In genomic region chr13:40885935-40886642, GRCm38 (mm10) we compare ENCODE assay signal across 10 mouse cellular contexts. TPM values are rescaled to one million over a fixed set of nuclear protein-coding genes. Genes with fewer than 3 reads are reported as not detected.
DNase-seq lines count a peak whose midpoint lies in the region; ATAC-seq and TF ChIP-seq lines count a peak whose summit lies in the region.
"Had no signal": no experiment of that assay in that cellular context is flagged by ENCODE, and none has a peak within 500 bp of the region (broad histone marks: within the 10 kb centered on the region; RNA-seq: fewer than 3 reads in every experiment).

No protein-coding gene starts in this region.

- H3K27me3 ChIP-seq in forebrain, embryonic 16.5 days (replicated peaks; ENCODE audit: control insufficient read depth, insufficient read depth, low read length), result no peaks in the 10 kb centered on the region
- H3K27me3 ChIP-seq in liver, embryonic 14.5 days (ENCODE audit: control insufficient read depth, insufficient read depth, low read length), result peaks cover 8% of the 10 kb centered on the region
- peaks cover 8% of the 10 kb centered on the region; the same call in 1 of the 2 replicates for H3K27me3 ChIP-seq in thymus, adult 2 months (ENCODE audit: control insufficient read depth, insufficient read depth, low read length)

- no peaks in the 10 kb centered on the region for H3K36me3 ChIP-seq in forebrain, embryonic 16.5 days (ENCODE audit: control insufficient read depth, insufficient read depth)
- H3K36me3 ChIP-seq in liver, embryonic 14.5 days (replicated peaks; ENCODE audit: control insufficient read depth, insufficient read depth, low read depth), result no peaks in the 10 kb centered on the region
- no peaks in the 10 kb centered on the region for H3K36me3 ChIP-seq in thymus, adult 2 months (ENCODE audit: control insufficient read depth, insufficient read depth, low read length)

- no peak for ATAC-seq in forebrain, embryonic 16.5 days
- no peak for ATAC-seq in liver, embryonic 14.5 days (ENCODE audit: insufficient read depth)
- no peak for ATAC-seq in cerebellum, adult (ENCODE audit: insufficient number of reproducible peaks, low FRiP score, low TSS enrichment)

- TF ChIP-seq CTCF in gastrocnemius, adult 2 months (IDR thresholded peaks at IDR 0.05), result no peak
- no peak for TF ChIP-seq CTCF in liver, embryonic 14.5 days (IDR thresholded peaks at IDR 0.05; ENCODE audit: low read depth)
- no peak for TF ChIP-seq CTCF in thymus, adult 2 months (IDR thresholded peaks at IDR 0.05; ENCODE audit: borderline replicate concordance, control insufficient read depth, extremely low read depth, insufficient read depth, low read length, poor library complexity)

- H3K9ac ChIP-seq in forebrain, embryonic 16.5 days (replicated peaks; ENCODE audit: low read depth, low read length), result no peak overlapping the region; the same call in 1 of the 2 replicates
- no peak overlapping the region for H3K9ac ChIP-seq in liver, embryonic 14.5 days (replicated peaks)

- peak overlapping the region; percentile 74 for H3K4me3 ChIP-seq in gastrocnemius, adult 2 months
- H3K4me3 ChIP-seq in forebrain, embryonic 16.5 days (replicated peaks; ENCODE audit: low read length), result peak overlapping the region; percentile 46
- H3K4me3 ChIP-seq in liver, embryonic 14.5 days (ENCODE audit: insufficient read depth in 1 of 2, low read depth in 2 of 2, low read length in 2 of 2), result no peak overlapping the region
- H3K4me3 ChIP-seq in thymus, adult 2 months (ENCODE audit: control insufficient read depth, insufficient read depth, low read length), result no peak overlapping the region

- H3K4me2 ChIP-seq in forebrain, embryonic 16.5 days (ENCODE audit: low read length), result peak overlapping the region; percentile 67
- peak overlapping the region; percentile 56 for H3K4me2 ChIP-seq in liver, embryonic 14.5 days (ENCODE audit: low read depth)

- peak; percentile 38 for DNase-seq in gastrocnemius, adult 2 months
- no peak for DNase-seq in gastrocnemius, adult 8-10 months (ENCODE audit: low spot score in 2 of 2)
- peak; percentile 54 for DNase-seq in 416B (ENCODE audit: low read depth)
- no peak for DNase-seq in liver, embryonic 14.5 days (ENCODE audit: low read depth in 3 of 3, low spot score in 3 of 3)
- DNase-seq in thymus, adult 2 months, result no peak
- no peak for DNase-seq in spleen, postnatal 14 days (ENCODE audit: low spot score in 2 of 2)
- DNase-seq: B cell, adult 2 months; spleen, adult 18-20 months had no signal

- no peaks in the 10 kb centered on the region for H3K9me3 ChIP-seq in forebrain, embryonic 16.5 days (ENCODE audit: control insufficient read depth, low read length)
- no peaks in the 10 kb centered on the region for H3K9me3 ChIP-seq in liver, embryonic 14.5 days (ENCODE audit: control insufficient read depth, low read length)

- peak overlapping the region; percentile 86 for H3K27ac ChIP-seq in gastrocnemius, adult 2 months
- H3K27ac ChIP-seq in forebrain, embryonic 16.5 days (ENCODE audit: low read length), result no peak overlapping the region
- no peak overlapping the region for H3K27ac ChIP-seq in liver, embryonic 14.5 days
- no peak overlapping the region for H3K27ac ChIP-seq in thymus, adult 2 months (ENCODE audit: control insufficient read depth, insufficient read depth, low read length)

- H3K4me1 ChIP-seq in forebrain, embryonic 16.5 days (replicated peaks; ENCODE audit: control insufficient read depth, insufficient read depth, low read length), result peaks cover 21% of the 10 kb centered on the region
- peaks cover 0 to 7% of the 10 kb centered on the region in 2 experiments; a peak in 2 of 4 replicates for H3K4me1 ChIP-seq in liver, embryonic 14.5 days (replicated peaks; ENCODE audit: control insufficient read depth in 2 of 2, insufficient read depth in 2 of 2, low read length in 1 of 2)
- H3K4me1 ChIP-seq in thymus, adult 2 months (replicated peaks; ENCODE audit: control insufficient read depth, insufficient read depth, low read length), result no peaks in the 10 kb centered on the region

- no peak for TF ChIP-seq POLR2A in thymus, adult 2 months (IDR thresholded peaks at IDR 0.05; ENCODE audit: control insufficient read depth, extremely low read depth, insufficient read depth, low read length, poor library complexity)

- TF ChIP-seq EP300 in liver, embryonic 14.5 days (IDR thresholded peaks at IDR 0.05; ENCODE audit: low read depth), result no peak

- intact Hi-C loops in gastrocnemius, adult 2 months (cut with DNase I), result loop anchor here (5.0 kb wide), 1 partner anchor 34 kb away; no protein-coding TSS in a partner anchor

- WGBS in forebrain, embryonic 16.5 days, result 49% methylated on average over 10 of the region's 10 CpGs
- 22% methylated on average over 10 of the region's 10 CpGs for WGBS in liver, embryonic 14.5 days (ENCODE audit: insufficient replicate concordance)
- 50% methylated on average over 10 of the region's 10 CpGs for WGBS in thymus, adult 2 months

RNA-seq across cellular contexts. Expression of gene Gcnt2, which starts 26.5 kb away (rescaled TPM):
- total RNA-seq in gastrocnemius, adult 2 months (2021), result 1 to 10 TPM; 8.7 to 8.9 TPM
- total RNA-seq in gastrocnemius, adult 8-10 months (2022), result 10 to 100 TPM in 2 of 4 experiments, 1 to 10 TPM in 2; 7.2 to 13.5 (median 10.7) TPM
- polyA plus RNA-seq in forebrain, embryonic 16.5 days (2015; fragmentation: Nextera tagmentation; extraction: Ambion mirVana), result 5.1 and 5.2 TPM in 2 replicates
- polyA plus RNA-seq in liver, embryonic 14.5 days (2012; rRNA removed), result 0.44 and 0.51 TPM in 2 replicates
- 0.91 and 1.2 TPM in 2 replicates for polyA plus RNA-seq in liver, embryonic 14.5 days (2014; fragmentation: Nextera tagmentation; extraction: Ambion mirVana)
- polyA plus RNA-seq in thymus, adult 2 months (2012; rRNA removed), result 1.2 TPM in 2 replicates

Comparison
In these comparisons a context has a peak if more than half of its experiments do, and no peak if none do; other contexts are left out.
1. DNase-seq: peak in gastrocnemius, adult 2 months (single experiment) and 416B (single experiment); none in gastrocnemius, adult 8-10 months (0 of 2), liver, embryonic 14.5 days (0 of 3), thymus, adult 2 months (single experiment) and spleen, postnatal 14 days (0 of 2).
2. H3K4me3 ChIP-seq: peak in gastrocnemius, adult 2 months (single experiment) and forebrain, embryonic 16.5 days (single experiment); none in liver, embryonic 14.5 days (0 of 2) and thymus, adult 2 months (single experiment).